Mouse (Mus musculus) retina, adult 2 months (tissue): Measurements from ENCODE around the gene Denr.

Experiments
- DNase-seq: peaks from one replicate; pipeline ENCODE4 v3.0.0-alpha.2; 2012; ENCODE audit warnings: low read depth, low spot score

The Denr gene

GRCm38 (mm10) chr5:123906976-123907630 lies at the start of gene Denr:
TSS of gene Denr (plus strand) at chr5:123907175.
- DNase-seq = peak; percentile 96

DNA sequence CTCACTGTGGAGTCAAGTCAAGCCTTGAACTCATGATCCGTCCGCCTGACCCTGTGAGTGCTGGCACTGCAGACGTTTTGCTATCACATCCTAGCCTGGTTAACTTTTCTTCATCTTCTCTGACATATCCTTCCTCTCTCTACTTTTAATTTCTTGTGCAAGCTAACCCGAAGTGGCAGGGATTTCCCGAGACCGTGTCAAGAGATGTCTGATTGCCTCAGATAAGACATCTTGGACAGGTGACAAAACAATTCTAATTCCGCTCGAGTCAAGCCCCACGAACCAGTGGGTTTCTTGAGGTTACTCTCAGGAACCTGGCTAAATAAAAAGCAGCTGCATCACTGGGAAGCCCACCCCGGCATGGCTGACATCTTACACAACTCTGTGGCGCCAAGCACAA lies 48.2 kb upstream of the Denr start:
- no peak for DNase-seq

DNA sequence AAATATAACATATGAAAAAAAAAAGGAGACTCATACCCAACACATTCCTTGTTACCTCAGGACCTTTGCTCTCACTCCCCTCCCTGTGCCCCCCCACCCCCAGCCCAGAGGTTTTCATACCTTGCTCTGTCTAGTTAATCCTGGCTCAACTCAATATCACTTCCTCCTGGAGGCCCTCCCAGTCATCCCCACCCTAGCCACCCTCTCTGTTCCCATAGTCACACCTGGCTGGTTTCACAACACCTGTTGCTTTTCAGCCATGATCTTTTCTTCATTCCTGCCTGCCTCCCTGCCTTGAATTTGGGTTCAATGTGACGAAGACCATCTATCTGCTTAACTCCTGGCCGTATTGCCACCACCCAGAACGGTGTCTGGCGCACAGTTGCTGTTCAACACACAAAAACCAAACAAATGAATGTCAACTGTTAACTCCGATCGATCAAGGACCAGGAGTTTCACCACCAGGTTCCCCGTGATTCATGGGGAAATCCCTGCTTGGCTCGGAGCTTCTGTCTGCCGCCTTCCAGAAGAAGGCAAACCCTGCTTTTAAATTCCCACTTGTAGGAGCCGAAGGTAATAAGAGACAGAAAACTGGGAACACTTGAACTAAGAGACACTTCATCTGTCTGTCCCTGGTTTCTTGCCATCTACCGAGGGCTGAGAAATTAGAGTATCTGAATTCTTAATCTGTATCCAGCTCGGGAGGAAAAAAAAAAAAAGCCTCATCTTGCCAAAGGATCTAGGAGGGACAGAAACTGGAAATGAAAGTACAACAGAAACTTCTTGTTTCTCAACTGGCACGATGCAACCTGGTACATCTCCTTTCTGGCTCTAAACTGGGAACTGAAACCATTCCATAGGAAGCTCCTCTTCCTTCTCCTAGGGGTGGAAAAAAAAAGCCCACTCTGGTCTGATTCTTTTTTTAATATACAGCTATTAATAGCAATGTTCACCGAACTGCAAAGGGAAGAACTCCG lies 44.3 kb upstream of the Denr start:
- DNase-seq = no peak

- DNase-seq = no peak
These were observed 43.0 kb upstream of the Denr start for GRCm38 (mm10) chr5:123863934-123864333.

GRCm38 (mm10) chr5:123865365-123865764 lies 41.6 kb upstream of the Denr start, which contains the start of gene Hcar2:
TSS of gene Hcar2 (minus strand) at chr5:123865499.
- no peak for DNase-seq

DNA sequence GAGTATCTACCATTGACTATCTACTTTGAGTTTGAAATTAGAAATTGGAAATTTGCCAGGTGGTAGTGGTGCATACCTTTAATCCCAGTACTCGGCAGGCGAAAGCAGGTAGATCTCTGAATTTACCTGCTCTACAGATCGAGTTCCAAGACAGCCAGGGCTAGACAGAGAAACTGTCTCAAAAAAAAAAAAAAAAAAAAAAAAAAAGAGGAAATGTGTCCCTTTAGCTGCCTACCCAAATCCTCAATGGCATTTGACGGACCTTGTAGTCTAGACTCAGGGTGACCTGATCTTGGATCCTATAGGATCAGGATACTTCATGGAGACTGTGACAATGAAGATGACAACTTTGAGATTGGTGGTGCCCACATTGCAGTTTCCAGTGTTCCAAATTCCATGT lies 40.5 kb upstream of the Denr start:
- DNase-seq = no peak

DNA sequence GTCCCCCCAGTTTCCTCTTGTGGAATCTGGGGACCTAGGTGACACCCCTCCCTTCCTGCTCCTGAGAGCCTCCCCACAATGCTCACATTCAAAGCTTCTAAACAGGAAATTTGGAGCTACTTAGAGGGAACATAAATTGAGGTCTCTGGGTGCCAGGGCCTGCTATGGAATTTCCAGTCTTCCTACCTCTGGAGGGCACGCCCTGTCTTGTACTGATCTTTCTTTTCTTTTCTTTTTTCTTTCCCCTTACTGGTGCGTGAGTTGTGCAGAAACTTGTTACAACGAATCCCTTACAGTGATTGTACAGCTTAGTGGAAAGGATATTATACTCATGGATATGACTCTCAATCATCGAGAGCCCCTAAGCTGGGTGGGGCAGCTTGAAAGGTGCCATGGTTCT lies 37.4 kb upstream of the Denr start:
- no peak for DNase-seq

DNA sequence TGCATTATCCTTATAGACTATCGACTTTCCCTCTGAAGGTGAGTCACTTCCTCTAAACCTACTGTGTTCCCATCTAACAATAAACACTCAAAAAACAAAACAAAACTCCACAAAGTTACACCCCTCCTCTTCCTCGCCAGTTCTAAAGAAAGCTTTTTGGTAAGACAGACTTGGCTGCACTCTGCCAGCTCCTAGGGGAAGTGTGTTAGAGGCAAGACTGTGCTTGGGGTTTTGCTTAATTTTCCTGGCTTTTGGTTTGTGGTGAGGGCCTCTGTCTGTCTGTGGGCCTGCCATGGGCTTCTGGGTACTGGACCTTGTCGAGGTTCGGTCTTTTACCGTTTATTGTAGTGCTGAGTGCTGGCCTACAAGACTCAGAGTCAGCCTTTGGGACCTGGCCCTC lies 32.8 kb upstream of the Denr start:
- DNase-seq = no peak

DNA sequence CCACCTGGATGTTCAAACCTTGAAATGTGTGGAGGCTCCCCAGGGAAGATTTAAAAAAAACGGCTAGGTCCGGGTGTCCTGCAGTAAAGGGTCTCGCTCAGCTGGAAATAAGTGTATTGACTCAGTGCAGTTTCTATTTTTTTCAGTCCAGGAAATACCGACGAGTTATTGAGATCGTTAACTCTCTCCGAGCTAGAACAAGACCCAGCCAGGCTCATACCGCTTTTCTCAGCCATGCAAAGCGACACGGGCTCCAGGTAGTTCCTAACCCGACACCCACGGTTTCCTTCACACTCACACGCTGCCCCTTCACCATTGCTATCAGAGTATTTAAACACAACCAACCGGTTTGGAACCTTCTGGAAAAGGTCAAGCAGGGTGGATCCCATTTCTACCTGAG lies 28.9 kb upstream of the Denr start:
- no peak for DNase-seq

DNA sequence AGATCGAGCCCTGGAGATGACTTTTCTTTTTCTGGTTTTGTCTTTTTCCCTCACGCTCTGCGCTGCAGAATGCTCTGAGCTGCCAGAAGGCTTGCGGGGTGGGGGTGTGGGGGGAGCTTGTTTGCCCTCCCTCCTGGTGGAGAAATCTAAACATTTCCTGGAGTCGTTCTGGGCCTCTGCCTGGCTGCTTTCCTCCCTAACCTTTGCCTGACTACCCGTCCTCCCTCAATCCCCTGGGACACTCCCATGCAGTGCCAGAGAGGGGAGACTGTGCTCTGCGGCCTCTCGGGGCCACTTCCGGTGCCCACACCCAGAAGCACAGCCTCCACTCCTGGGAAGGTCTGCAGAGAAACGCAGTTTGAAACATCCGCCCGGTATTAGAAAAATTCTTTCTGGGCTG lies 27.0 kb upstream of the Denr start, which contains the start of gene Hcar1:
Gene Hcar1 (minus strand): TSS at position 93 of the 400 bp plus-strand sequence.
- no peak for DNase-seq

GRCm38 (mm10) chr5:123880778-123881177 lies 26.2 kb upstream of the Denr start:
- DNase-seq = no peak

DNA sequence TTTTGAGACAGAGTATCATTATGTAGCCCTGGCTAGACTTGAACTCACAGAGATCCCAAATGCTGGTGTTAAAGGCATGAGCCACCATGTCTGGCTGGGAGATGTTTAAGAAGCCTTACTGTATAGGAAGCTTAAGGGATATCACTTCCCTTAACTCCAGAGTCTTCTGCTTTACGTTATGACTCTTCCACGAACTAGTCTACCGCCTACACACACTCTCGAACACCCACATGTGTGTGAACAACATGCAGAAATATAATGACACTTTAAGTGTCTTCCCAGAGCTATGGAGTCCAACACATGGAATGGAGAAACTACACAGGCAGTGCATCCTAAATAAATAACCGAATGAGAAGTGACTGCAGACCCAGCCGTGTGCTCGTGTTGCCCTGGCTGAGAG lies 23.1 kb upstream of the Denr start:
- DNase-seq = no peak

DNA sequence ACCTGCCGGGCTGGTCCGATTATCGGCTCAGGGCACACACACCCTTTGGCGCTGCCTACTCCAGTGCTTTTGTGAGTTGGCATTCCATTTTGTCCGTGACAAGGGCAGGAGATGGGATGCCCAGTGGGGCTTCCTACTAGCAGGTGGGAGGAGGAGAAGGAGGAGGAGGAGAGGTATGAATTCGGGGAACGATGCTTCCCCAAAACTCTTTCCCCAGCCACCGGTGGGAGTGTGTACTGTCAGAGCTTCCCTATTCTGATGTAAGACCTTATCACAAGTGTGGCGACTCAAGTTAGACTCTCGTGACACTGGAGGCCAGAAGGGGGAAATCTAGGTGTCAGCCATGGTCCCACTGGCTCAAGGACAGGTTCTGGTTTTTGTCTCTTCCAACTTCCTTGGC lies 22.6 kb upstream of the Denr start:
- no peak for DNase-seq

GRCm38 (mm10) chr5:123886365-123886764 lies 20.6 kb upstream of the Denr start:
- no peak for DNase-seq

DNA sequence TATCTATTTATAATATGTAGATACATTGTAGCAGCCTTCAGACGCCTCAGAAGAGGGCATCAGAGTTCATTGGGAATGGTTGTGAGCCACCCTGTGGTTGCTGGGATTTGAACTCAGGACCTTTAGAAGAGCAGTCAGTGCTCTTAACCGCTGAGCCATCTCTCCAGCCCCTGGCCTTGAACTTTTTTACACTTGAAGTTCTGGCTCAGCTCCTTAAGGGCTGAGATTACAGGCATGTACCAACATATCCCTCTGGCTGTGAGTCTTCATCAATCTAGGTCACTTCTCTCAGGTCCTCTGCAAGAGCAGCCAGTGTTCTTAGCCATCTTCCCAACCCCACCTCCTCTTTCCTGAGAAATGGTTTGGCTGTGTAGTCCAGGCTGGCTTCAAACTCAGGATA lies 16.7 kb upstream of the Denr start:
- no peak for DNase-seq

GRCm38 (mm10) chr5:123890987-123891386 lies 16.0 kb upstream of the Denr start:
- DNase-seq = no peak

DNA sequence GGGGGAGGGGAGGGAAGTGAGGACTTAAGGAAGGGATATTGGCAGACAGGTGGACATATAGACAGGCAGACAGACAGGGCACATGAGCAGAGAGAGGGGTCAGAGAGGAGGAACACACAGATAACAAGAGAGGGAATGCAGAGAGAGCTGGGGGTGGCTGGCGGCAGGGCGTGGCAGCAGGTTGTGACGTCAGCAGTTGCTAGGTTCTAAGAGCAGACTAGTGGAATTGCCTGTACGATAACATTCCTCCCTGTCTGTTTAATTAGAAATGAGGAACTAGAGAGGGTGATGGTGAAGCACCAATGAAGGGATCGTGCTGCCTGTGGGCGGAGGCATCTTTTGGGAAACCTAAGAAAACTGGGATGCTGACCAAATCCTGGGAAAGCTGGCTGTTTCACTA lies 15.3 kb upstream of the Denr start:
- no peak for DNase-seq

- no peak for DNase-seq
These were observed 13.5 kb upstream of the Denr start for GRCm38 (mm10) chr5:123893520-123893919.

DNA sequence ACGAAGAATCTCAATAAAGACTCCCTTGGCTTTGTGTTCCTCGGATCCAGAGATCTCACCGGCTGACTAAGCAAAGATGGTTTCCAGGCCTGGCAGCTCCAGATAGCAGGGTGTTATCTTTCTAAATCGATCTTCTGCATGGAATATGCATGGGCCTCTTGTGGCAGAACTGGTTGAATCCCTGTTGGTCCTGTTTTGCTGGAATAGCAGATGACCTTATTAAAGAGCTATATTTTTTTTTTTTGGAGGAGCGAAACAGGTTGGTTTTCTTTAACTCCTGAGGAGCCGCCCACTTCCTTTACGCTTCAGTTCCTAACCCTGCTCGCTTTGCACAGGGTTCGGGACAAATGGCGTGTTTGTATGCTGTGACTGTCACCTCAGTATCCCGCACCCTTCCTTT lies 10.6 kb upstream of the Denr start:
- no peak for DNase-seq

DNA sequence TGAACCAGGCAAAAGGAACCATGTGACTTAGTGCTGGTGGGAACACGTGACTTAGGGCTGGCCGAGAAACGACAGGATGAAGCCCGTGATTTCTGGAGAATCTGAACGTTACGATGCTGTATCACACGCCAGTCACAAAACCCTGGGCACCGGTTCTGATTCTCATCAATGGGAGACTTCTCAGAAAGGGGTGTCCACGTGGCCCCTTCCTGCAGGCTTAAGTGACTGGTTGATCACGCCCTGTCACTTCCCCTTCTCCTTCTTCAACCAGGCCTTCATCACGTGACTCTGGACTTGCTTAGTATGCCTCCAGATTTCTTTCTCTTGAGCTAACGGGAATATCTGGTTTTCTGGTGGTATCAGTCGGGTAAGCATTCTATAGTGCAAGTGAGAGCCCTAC lies 9.6 kb upstream of the Denr start:
- DNase-seq = no peak

- no peak for DNase-seq
These were observed 2.8 kb upstream of the Denr start for GRCm38 (mm10) chr5:123904059-123904672.
